Mouse (Mus musculus) cerebellum, postnatal 10 days (tissue): ENCODE results near the gene Mindy4.
"Not testable (repeated sequence)": the region's sequence is repeated elsewhere in the genome, so short reads cannot be mapped to it uniquely, and the experiment has no call there.

Experiments
- DNase-seq, 2 experiments: peaks; one replicate each; pipeline ENCODE4 v3.0.0; 2021; ENCODE audit warnings: mixed read lengths in 2 of 2

The Mindy4 gene

DNA sequence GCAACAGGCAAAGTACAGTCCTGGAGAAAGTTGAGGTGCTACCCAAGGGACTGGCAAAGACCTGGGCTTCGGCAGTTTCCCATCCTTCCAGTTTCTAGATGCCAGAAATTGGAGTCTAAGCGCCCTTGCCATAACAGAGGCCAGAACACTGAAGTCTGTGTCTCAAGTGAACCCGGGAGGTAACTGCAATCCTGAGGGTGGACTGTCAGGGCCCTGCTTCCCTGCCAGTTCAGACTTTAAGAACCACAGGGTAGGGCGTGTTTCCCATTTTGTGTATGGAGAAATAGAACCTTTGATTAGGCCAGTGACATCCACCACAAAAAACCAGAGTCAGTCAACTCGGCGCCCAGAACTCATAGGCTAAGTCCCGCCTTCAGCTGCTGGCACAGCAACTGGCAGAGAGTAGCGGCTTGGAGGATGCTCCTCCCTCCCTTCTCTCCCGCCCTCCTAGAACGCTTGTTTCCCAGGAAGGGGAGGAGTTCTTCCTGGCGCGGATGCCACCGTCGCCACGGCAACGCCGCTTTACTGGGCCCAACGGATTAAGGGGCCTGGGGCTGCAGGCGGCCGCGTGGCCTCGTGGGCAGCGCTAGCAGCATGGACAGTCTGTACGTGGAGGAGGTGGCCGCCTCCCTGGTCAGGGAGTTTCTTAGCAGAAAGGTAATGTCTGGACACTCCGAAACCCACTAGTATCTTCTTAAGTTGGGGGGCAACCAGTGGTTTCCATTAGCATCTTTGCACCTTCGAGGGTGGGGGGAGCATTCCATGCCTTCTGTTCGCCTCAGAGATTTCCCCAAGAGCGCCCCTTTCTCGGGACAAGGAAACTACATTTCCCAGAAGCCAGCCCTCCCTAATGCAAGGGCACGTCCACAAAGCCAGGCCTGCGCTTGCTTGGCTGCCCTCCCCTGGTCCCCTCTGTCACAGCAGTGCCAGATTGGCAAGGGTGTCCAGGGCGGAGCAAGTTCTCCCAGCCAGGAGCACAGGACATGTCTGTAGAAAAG is at the start of gene Mindy4:
Gene Mindy4 (plus strand): TSS at position 471 of the 998 bp plus-strand sequence.
- DNase-seq: peak; percentile 94 to 96

GRCm38 (mm10) chr6:55159256-55159655 is 43.9 kb upstream of the Mindy4 start:
- peak in 1 of 2 experiments; percentile 20 for DNase-seq

- no peak for DNase-seq
Measured at GRCm38 (mm10) chr6:55161311-55161761, 41.8 kb upstream of the Mindy4 start.

DNA sequence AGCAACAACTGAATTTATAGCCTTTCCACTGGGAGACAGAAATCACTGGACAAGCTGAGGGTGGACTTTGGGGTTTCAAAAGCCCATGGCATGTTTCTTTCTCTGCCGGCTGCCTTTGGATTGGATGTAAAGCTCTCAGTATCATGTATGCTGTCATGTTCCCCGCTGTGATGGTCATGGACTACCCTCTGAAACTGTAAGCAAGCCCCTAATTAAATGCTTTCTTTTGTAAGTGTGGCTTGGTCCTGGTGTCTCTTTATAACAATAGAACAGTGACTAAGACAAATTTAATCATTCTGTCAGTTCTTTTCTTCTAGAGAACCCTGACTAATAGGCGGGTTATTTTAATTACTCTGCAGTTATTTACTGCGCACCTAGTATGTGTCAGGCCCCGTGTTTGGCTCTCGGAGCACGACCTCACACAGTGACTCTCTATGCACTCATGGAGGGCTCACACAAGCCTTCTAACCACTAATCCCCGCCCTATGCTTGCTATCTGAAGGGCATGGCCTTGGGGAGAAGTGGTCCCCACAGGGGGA is 40.1 kb upstream of the Mindy4 start:
- DNase-seq: no peak

GRCm38 (mm10) chr6:55166777-55167463 is 36.3 kb upstream of the Mindy4 start:
- DNase-seq: peak; percentile 84 to 86

DNA sequence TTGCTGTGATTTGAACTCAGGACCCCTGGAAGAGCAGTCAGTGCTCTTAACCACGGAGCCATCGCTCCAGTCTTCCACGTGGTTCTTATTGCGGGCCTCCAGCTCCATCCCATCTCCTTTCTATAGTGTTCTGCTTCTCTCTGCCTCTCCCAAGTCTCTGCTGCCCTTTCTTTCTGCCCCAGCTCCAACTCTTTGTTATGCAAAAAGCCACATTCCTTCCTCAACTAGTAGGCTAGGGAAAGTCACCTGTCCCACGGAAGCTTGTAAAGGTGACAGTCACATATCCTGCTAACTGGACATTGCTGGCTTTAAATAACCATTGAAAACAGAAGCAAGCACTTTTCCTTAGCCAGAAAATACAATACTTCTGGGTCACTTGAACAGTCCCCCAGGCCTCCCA is 33.4 kb upstream of the Mindy4 start:
- no peak for DNase-seq

- no peak for DNase-seq
Measured at GRCm38 (mm10) chr6:55171638-55172037, 31.5 kb upstream of the Mindy4 start.

GRCm38 (mm10) chr6:55173171-55173570 is 30.0 kb upstream of the Mindy4 start:
- DNase-seq: no peak

- no peak for DNase-seq
Measured at GRCm38 (mm10) chr6:55173941-55174349, 29.2 kb upstream of the Mindy4 start.

GRCm38 (mm10) chr6:55174741-55175181 is 28.4 kb upstream of the Mindy4 start, which contains the start of gene Inmt:
TSS of gene Inmt (minus strand) at chr6:55175043.
- DNase-seq: peak in 1 of 2 experiments; percentile 15

GRCm38 (mm10) chr6:55175456-55175855 is 27.7 kb upstream of the Mindy4 start:
- no peak for DNase-seq

- DNase-seq: no peak
Measured at GRCm38 (mm10) chr6:55175892-55176291, 27.3 kb upstream of the Mindy4 start.

GRCm38 (mm10) chr6:55177060-55177732 is 26.0 kb upstream of the Mindy4 start:
- DNase-seq: peak; percentile 48 to 55

DNA sequence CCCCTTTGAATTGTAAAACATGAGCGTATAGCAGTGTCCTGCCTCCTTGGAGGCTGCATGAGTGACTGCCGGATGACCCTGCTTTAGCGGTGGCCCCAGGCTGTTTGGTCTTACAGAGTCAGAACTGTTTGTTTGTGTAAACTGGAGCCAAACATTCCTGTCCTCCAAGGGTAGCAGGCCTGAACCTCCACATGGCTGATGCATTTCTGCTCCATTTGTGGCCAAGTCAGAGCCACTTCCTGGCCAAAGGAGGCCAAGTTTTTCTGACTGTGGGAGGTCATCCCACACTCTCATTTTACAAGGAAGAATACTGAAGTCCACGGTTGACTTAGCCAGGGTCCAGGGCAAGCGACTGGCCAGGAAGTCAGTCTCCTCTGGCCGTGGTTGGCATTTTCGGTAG is 23.6 kb upstream of the Mindy4 start:
- no peak for DNase-seq

GRCm38 (mm10) chr6:55182655-55183430 is 20.3 kb upstream of the Mindy4 start:
- DNase-seq: no peak

DNA sequence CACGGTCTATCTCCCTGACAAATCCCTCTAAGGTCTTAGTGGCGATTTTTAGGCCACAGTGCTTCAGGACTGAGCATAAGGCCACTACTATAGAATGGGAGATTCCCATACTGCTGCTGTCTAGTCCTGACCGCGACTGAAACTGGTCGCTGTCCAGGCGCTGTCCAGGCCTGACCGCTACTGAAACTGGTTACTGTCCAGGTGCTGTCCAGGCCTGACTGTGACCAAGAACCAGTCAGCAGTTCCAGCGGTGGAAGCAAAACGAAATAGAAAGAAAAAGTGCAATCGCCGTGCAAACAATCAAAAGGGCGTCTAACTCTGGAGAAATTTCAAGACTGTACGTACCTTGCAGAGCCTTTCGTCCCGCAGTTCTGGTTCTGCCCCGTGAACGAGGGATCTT is 15.4 kb upstream of the Mindy4 start:
- not testable (repeated sequence) for DNase-seq

DNA sequence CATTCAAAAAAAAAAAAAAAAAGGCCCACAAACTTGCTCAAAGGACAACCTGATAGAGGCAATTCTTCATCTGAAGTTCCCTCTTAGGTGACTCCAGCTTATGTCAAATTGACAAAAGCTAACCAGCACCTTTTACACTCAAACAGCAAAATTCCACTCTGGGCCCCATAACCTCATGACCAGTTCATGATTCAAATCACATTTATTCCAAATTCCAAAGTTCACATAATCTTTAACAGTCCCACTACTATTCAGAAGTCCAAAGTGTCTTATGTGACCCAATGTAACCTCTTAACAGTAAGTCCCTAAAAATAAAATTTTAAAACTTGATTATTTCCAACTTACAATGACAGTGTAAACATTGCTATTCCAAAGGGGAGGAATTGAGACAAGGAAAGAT is 13.8 kb upstream of the Mindy4 start:
- DNase-seq: no peak

DNA sequence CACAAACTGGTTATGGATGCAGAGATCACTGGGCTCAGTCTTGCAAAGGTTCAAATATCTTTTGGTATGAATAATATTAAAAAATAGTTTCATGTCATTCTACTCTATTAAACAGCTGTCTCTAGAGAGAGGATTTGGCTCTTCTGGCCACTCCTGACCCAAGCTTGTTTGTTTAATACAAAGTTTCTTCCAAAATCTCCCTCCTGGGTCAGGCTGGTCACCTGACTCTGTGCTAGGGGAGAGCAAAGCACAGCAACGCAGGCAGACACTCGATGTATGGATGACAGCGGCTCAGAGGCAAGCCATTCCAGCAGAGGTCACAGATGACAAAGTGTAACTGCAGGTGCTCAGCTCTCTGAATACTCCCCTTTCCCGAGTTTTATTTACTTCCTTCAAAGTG is 11.6 kb upstream of the Mindy4 start:
- DNase-seq: no peak

DNA sequence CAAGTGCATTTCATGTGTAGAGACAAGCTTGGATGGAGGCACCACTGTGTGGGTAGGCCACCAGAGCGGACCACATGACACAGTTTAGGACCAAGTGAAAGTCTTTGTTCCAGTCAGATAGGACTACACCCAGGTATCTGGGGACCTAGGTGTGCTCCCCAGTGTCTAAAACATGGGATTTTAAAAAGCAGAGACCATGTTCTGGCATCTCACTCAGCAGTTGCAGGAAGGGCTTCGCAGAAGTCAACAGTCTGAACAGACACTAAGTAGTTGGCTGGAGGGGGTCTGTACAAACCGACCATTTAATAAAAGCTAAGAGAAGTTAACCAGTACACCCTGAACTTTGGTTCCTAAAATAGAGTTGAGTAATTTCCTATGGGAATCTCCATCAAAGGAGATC is 10.0 kb upstream of the Mindy4 start:
- no peak for DNase-seq

GRCm38 (mm10) chr6:55199047-55199446 is 4.1 kb upstream of the Mindy4 start:
- DNase-seq: no peak

GRCm38 (mm10) chr6:55203931-55204330 is 748 bp downstream of the Mindy4 start:
- DNase-seq: peak in 1 of 2 experiments; percentile 23

GRCm38 (mm10) chr6:55207786-55208185 is 4.6 kb downstream of the Mindy4 start:
- no peak for DNase-seq
